Mouse (Mus musculus): ENCODE data around the gene Lhb.
A peak's percentile ranks its signal among the peaks of the same experiment; 100 is the strongest.
"Not testable (repeated sequence)": the region's sequence is repeated elsewhere in the genome, so short reads cannot be mapped to it uniquely, and the experiment has no call there.

Gene Lhb

DNA sequence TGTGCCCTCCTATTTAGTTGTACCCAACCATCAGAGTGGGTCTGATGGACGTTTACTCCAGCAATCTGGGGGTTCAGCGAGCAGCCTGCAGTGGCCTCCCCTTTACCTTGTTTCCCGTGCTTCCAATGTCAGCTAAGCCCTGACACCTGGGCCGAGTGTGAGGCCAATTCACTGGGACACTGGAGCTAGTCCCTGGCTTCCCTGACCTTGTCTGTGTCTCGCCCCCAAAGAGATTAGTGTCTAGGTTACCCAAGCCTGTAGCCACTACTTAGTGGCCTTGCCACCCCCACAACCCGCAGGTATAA lies at the start of gene Lhb:
Gene Lhb, plus strand, starts transcription at position 206 of the 305 bp plus-strand sequence.
- DNase-seq (ENCODE audit: low spot score) = no peak

DNA sequence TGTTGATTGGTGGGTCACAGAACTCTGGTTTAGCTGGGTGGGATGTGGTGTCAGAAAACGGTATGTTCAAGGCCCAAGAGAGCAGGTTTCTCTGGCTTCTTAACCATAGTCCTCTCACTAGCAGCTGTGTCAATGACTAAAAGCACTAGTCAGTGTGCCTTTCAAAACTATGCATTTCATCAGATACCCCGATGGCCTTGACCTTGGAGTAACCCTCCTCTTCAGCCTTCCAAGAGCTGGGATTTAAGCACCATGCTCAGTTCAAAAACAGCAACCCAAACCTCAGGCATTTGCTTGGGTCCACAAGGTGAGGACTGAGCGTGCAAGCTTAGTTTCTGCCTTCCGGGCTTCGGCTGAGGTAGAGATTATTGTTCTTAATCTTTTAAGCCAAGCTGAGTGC lies 48.2 kb upstream of the Lhb start:
- DNase-seq (ENCODE audit: low spot score) = no peak

DNA sequence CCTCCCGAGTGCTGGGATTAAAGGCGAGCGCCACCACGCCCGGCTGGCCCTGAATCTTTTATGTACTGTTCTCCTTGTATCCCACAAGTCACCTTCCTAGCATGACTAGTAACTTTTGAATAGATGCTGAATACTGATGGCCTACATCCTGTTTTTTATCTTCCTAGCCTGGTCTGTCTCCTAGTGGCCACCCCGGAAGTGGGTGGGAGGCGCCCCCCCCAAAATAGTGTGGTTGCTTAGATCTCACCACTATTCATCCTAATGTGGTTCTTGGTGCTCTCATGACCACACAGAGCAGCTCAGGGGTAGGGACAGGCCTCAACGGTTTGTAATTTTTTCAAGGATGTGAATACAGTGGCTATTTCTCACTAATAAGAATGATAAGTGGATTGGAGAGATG lies 46.0 kb upstream of the Lhb start:
- no peak for DNase-seq (ENCODE audit: low spot score)

DNA sequence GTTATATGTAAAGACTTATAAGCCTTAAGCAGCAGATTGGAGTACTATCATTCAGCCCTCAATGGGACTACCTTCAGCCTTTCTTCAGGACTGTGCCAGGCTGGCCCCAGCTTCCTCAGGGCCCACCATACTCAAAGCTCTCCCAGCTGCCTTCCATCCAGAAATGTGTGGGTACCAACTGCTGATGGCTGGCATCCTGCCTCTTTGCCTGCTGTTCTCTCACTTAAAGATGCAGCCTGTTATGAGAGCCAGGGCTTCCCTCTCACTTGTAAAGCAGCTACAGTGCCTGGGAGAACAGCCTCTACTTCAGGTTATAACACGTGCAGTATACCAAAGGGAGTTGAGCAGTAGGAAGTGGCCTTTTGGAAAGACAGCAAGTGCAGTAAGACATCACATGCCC lies 44.6 kb upstream of the Lhb start:
- DNase-seq (ENCODE audit: low spot score) = no peak

DNA sequence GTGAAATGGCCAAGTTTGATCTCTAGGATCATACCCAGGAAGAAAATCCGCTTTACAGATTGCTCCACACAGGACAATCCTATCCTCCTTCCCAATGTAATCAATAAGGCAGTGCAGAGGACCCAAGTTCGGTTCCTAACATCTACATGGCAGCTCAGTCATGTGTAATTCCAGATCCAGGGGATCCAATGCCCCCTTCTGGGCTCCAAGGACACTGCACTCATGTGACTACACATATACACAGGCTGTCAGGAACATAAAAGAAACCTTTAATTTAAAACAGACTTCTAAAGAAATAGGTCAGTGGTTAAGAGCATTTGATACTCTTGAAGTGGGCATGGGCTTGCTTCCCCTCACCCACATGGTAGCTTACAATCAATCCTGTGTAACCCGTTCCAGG lies 34.5 kb upstream of the Lhb start:
- DNase-seq (ENCODE audit: low spot score) = no peak

DNA sequence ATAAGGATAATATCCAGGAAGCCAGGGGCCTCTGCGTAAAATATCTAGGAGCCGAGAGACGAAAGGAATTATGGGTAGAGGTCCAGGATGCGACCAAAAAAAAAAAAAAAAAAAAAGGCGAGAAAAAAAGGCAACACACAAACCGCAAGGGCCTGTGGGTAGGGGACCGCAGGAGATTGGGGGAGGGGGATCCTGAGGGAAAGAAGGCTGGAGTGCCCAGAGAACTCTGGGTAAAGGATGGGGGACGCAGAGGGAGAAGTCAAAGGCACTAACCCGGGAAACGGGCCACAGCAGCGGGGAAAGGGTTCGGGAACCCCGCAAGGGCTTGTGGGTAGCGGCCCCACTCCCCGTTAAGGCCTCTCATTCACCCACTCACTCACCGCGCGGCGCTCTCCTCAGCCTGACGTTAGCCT lies 25.5 kb upstream of the Lhb start:
- DNase-seq (ENCODE audit: low spot score) = no peak

DNA sequence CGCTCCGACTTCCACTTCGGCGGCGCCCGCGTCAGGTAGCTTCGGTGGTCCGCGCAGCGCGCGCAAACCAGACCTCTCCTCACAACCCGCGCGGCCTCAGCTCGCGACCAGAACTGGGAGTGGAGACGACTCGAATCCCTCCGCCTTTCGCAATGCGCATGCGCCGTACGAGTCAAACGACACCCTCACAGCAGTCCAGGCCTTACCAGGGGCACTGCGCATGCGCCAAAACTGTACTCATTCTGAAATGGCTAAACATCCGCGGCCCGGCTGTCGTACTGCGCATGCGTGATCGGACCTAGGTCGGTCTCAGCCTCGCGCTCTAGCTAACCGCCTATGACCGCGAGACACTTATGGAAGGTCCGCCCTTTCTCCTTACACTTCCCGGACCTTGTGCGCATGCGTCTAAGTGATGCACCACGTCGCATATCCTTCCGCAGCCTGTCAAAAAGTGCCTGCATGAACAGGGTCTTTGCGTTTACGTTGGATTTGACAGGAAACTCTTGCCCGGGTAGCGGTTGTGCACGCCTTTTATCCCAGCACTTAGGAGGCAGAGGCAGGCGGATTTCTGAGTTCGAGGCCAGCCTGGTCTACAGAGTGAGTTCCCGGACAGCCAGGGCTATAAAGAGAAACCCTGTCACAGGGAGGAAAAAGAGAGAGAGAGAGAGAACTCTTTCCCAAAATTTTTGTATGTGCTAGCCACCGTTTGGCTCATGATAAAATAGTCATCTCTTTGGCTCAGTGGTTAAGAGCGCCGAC lies 24.9 kb upstream of the Lhb start, which contains the start of gene Snrnp70:
Gene Snrnp70, minus strand, starts transcription at position 165 of the 759 bp plus-strand sequence.
- peak; percentile 100 for DNase-seq (ENCODE audit: low spot score)

DNA sequence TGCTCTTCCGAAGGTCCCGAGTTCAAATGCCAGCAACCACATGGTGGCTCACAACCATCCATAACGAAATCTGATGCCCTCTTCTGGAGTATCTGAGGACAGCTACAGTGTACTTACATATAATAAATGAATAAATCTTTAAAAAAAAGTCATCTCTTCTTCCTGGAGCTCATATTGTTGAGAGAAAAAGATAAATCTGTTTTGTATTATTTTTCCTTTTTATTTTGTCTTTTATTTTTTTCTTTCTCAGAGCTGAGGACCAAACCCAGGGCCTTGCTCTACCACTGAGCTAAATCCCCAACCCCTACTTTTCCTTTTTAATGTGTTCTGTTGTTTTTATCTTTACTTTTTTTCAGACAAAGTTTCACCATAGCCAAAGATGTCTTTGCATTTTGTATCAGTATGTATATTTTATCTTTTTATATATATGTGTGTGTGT lies 24.3 kb upstream of the Lhb start:
- DNase-seq (ENCODE audit: low spot score) = not testable (repeated sequence)

DNA sequence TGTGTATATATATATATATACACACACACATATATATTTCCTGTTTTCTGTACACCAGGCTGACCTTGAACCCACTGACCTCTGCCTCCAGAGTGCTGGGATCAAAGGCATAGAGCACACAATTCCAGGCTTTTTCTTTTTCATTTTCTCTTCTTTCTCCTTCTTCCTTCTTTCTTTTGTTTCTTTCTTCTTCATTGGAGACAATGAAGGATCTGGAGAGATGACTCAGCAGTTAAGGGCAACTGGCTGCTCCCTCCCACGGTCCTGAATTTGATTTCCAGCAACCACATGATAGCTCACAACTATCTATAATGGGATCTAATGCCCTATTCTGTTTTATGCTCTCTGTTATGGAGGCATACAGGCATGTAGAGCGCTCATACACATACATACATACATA lies 23.8 kb upstream of the Lhb start:
- DNase-seq (ENCODE audit: low spot score) = no peak

DNA sequence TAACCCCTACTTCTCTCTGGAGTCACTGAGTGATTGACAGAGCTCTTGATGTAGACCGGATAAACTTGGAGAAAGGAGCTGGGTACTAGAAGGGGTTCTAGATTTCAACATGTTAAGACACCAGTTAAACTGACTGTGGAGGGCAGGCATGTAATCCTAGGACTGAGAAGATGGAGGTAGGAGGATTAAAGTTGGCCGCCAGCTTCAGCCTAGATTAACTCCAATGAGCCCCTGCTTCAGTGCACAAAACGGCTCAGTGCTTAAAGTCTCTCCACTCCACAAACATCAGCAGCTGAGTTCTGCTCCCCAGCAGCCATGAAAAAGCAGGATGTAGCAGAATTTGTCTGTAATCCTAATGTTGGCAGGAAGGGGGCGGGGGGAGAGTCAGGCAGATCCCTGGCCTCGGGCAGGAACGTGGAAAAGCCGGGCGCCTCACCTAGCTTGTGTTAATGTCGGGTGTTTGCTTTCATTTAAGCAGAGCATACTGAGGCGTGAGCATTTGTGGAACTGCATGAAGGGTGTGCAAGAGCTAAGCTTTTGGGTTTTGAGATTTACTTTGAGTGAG lies 19.0 kb upstream of the Lhb start:
- no peak for DNase-seq (ENCODE audit: low spot score)

DNA sequence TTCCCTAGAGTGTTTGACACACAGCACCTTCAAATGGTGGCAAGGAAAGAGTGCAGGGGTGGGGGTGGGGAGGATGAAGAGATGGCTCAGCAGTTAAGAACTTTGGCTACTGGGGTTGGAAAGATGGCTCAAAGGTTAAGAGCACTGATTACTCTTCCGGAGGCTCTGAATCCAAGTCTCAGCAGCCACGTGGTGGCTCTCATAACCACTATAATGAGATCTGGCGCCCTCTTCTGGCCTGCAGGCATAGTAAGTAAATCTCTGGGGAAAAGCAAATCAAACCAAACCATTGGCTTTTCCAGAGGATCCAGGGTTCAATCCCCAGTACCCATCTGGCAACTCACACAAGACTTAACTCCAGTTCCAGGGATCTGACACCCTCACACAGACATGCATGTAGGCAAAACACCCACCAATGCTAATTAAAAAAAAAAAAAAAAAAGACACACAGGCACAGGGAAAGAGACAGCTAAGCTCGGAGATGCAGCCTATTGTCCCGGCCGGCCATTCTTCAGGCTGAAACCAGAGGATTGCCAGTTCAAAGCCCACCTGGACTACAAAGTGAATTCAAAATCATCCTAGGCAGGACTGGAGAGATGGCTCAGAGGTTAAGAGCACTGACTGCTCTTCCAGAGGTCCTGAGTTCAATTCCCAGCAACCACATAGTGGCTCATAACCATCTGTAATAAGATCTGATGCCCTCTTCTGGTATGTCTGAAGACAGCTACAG lies 16.9 kb upstream of the Lhb start:
- DNase-seq (ENCODE audit: low spot score) = peak; percentile 67

DNA sequence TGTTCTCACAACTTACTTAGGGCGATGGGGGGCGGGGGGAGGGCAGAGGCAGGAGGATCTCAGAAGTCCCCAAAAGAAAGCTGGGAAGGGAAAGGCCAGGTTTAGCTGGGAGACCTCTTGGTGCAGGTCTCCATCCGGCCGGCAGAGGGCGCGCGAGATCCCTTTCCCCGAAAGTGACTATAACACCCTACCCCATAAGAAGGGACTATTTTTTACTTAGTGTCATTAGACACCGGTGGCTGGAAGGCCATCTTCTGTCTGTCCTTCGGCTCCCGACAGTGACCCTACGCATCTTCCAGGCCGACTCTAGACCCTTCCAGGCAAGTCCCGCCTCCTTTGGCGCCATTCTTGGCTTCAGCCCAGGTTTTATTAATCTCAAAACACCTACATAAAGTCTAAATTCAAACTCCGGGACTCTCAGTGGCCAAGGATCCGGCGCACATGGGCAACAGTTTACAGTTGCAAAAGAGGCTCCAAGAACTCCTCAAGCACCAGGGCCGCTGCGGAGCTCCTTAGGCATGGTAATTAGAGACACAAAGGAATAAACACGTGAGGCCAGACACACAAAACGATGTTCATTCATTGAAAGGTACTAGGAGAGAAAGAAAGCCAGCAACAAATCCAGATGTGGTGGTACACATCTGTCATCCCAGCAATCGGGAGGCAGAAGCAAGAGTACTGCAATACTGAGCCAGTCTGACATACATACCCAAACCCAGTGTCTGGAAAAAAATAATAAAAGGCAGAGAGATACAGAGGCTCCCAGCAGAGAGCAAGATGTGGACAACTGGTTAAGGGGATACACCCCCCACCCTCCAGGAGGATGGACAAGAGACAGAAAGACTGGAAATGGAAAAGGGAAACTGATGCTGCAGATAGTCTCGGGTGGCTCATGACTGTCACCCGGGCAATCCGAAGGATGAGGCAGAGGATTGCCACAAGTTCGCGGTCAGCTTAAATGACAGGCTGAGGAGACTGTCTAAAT lies 15.2 kb upstream of the Lhb start, which contains the start of gene Kcna7:
Gene Kcna7, plus strand, starts transcription at position 563 of the 985 bp plus-strand sequence.
- peak; percentile 56 for DNase-seq (ENCODE audit: low spot score)

DNA sequence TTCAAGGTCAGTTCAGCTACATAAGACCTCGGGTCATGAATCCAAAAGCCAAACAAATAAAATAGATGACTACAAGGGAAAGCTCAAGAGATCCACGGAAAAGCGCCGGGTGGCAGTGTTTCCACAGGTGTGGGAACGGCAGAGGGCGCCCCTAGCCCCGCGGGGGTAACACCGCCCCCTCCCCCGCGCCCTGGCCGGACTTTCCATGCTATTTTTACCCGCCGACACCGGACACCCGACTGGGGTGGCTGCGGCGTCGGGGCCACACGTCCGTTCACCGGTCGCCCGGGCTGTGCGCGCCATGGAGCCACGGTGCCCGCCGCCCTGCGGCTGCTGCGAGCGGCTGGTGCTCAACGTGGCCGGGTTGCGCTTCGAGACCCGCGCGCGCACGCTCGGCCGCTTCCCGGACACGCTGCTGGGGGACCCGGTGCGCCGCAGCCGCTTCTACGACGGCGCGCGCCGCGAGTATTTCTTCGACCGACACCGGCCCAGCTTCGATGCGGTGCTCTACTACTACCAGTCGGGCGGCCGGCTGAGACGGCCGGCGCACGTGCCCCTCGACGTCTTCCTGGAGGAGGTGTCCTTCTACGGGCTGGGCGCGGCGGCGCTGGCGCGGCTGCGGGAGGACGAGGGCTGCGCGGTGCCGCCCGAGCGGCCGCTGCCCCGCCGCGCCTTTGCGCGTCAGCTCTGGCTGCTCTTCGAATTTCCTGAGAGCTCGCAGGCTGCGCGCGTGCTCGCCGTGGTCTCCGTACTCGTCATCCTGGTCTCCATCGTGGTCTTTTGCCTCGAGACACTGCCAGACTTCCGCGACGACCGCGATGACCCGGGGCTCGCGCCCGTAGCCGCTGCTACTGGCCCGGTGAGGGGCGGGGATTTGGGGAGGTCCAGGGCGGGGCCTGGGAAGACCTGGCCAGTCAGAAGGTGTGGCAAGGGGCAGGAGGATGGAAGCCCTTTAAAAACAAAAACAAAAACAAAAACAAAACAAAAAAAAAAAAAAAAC lies 14.2 kb upstream of the Lhb start:
- no peak for DNase-seq (ENCODE audit: low spot score)

DNA sequence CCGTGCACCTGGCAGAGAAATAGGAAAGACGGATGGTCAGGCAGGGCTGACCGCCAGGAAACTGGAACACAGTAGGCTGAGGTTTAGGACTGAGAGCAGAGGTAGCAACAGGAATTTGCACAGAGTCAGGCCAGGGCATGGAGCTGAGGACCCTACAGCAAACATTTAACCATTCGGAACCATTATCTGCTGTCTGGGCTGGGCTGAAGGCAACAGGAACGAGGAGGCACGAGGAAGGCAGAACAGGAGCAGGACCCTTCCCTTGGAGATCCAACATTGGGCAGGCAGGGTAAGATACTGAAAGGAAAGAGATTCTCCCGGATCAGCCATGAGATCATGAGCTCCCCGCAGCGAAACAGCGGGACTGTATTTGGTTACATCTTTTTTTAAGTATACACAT lies 12.8 kb upstream of the Lhb start:
- no peak for DNase-seq (ENCODE audit: low spot score)

DNA sequence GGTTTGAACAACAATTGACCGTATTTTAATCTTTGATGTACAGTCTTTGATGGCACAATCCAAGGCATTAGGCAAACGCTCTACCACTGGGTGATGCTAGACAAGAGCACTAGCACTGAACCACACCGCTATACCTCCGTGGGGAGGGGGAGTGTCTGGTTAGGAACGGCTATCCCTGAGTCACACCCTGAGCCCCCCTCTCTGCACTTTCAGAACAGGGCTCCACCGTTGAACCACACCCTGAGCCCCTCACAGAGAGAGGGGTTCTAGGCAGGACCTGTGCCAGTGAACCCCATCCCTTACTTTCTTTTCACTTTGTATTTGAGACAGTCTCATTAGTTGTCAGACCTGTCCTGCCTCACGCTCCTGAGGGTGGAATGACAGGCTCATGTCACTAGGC lies 12.3 kb upstream of the Lhb start:
- no peak for DNase-seq (ENCODE audit: low spot score)

DNA sequence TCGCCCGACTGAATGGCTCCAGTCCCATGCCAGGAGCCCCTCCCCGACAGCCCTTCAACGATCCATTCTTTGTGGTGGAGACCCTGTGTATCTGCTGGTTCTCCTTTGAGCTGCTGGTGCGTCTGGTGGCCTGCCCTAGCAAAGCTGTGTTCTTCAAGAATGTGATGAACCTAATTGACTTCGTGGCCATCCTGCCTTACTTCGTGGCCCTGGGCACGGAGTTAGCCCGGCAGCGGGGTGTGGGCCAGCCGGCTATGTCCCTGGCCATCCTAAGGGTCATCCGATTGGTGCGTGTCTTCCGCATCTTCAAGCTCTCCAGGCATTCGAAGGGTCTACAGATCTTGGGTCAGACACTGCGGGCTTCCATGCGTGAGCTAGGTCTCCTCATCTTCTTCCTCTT lies 11.7 kb upstream of the Lhb start:
- DNase-seq (ENCODE audit: low spot score) = no peak

DNA sequence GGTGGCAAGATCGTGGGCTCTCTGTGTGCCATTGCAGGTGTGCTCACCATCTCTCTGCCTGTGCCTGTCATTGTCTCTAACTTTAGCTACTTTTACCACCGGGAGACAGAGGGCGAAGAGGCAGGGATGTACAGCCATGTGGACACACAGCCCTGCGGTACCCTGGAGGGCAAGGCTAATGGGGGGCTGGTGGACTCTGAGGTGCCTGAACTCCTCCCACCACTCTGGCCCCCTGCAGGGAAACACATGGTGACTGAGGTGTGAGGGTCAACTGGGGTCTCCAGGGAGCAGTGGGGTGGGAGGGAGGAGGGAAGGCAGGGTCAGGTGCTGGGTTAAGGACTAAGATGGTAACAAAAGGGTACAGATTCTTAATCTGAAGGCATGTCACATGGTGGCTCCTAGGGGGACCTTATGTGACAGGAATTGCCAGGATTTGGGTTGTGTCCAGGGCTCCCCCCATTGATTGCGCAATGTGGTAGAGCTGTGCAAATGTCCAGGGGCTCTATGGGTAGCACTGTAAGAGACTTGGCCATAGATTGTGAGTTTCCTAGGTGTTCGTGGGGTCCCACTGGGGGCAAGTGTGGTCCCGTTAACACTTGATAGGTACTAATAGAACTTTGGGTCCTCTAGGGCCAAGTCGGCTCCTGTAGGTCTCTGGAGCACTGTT lies 11.0 kb upstream of the Lhb start:
- DNase-seq (ENCODE audit: low spot score) = no peak

DNA sequence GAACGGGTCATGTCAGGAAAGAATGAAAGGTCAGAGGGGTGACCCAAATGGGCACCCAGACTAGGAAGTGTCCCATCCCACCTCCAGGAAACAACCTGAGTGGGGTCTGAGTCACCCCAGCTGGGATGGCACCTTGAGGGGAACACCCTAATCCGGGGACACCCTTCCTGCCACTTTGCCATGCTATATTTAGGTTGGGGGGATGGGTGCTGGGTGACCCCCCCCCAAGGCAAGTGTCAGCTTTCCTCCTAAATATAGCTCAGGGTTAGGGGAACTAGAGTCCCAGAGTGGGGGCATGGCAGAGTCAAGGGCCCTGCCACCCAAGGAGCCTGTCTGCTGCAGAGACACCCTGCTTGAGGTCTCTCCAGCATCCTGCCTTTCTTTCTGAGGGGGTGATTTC lies 8.2 kb upstream of the Lhb start:
- no peak for DNase-seq (ENCODE audit: low spot score)

DNA sequence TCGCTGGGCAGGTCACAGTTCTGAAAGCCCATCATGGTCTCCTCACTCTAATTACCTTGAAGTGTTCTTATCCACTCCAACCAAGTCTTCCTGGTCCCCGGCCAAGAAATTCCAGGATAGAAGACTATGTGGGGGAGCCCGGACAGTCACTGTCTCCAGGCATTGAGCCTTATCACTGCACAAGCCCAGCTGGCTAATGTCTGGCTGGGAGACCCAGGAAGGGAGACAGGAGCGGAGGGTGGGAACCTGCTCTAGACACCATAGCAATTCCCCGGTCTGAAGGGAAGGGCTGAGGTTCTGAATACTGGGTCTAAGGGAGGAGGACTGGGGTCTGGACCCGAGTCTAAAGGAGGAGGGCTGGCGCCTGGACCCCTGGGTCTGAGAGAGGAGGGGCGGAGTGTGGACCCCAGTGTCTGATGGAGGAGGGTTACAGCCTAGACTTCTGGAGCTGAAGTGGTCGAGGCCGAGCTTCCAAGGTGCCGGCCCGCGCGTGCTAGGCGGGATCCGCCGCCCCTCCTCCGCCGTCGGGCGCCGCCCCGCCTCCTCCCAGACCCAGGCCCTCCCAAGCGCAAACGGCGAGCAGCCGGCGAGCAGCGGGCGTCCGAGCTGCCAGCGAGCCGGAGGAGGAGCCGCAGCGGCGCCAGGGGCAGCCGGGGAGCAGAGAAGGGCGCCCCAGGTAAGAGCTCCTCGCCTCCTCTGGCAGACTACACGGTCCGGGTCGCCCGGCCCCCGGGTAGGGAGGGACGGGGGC lies 7.3 kb upstream of the Lhb start, which contains the start of gene Ntf5:
Gene Ntf5, plus strand, starts transcription at position 583 of the 751 bp plus-strand sequence.
- no peak for DNase-seq (ENCODE audit: low spot score)

Measured in T-cell, adult 2 months (primary cell).